Mouse (Mus musculus) megakaryocyte, adult 5-6 weeks (primary cell): ENCODE data around the gene Tmem196. TPM values are rescaled to one million over a fixed set of nuclear protein-coding genes. Genes with fewer than 3 reads are reported as not detected.

Source experiments
- ATAC-seq: 2 replicates; pipeline ENCODE4 v1.8.0; 2016; ENCODE audit warnings: mild to moderate bottlenecking, inconsistent platforms; ENCODE audit not compliant: poor library complexity, severe bottlenecking
- total RNA-seq, 2 experiments: library from RNA; stranded (forward) in 1 of 2; stranded (reverse) in 1 of 2; fragments of 153-499, 151-499 nt in 1 of 2; fragments of 221-1000, 200-1000 nt in 1 of 2; gene quantifications; 2 replicates each; pipeline versions ENCODE4 v1.2.3 to v1.2.4; 2015 to 2017

The Tmem196 gene
- total RNA-seq (2015) (not detected in 2 replicates), total RNA-seq (2017) (not detected in 2 replicates)

DNA sequence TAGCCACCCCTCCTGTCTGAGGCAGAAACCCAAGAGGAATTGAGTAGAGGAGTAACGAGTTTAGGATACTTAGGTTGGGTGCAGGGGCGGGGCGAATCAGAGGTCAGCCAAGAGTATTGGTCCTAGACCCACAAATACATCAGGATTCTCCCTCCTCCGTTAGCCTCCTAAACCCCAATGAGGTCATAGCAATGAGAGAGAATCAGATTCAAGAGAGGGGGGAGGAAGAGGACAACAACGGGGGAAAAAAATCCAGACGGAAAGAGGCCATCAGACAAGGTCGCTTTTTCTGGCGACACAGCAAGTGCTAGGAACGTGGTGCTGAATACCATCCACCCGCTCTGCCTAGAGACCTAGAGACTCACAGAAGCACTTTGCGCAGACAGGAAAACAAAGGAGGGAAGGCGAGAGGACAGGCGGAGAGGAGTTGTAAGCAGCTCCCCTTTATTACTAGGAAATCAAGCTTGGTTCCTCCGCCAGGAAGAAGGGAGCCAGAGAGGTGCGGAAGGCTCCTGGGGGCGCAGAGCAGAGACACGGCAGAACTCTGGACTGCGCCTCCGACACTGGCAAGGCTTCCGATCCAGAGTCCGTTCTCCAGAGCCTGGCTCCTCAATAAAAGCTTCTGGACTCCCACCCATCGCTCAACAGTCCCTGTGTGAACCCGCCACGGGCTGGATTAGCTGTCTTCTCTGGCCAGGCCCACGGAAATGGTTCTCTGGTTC lies at the start of gene Tmem196:
Gene Tmem196 (plus strand): TSS at position 234 of the 722 bp plus-strand sequence.
- no peak for ATAC-seq

- ATAC-seq, result no peak
Observed at GRCm38 (mm10) chr12:119946311-119946692, 680 bp downstream of the Tmem196 start.

DNA sequence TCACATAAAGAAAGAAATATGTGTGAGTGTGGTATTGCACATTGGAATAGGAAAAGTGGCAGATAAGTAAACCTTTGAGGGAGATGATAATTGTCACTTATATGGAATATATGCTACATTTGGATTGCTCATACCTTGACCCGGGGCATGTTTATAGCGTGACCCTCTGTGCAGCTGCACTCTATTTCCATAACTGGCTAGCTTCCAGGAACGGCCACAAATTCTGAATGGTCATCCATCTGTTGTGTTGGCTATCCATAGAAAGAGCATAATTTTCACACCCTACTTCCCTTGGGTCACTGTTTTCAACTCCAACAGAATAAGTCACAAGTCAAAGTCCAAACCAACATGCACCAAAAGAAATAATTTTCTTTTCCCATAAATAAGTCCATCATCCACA lies 11.4 kb downstream of the Tmem196 start:
- ATAC-seq, result no peak

GRCm38 (mm10) chr12:119960730-119961129 lies 15.1 kb downstream of the Tmem196 start:
- no peak for ATAC-seq

DNA sequence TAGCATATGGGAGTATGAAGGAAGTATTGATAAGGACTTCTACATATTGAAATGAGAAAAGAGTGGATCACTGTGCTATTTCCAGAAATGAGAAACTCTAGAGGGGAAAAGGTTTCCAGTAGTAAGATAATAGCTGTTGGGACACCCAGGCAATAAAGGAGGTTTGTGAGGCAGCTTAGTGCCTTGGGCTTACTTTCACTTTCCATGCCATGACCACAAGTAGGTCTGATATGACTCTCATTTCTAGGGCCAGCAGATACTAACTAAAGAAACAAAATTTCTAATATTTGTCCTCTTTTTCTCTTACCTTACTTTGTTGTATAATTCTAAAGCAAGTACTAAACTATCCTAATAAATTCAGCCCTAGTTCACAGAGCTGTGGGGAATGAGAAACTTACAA lies 19.8 kb downstream of the Tmem196 start:
- no peak for ATAC-seq

GRCm38 (mm10) chr12:119970068-119970467 lies 24.4 kb downstream of the Tmem196 start:
- no peak for ATAC-seq

DNA sequence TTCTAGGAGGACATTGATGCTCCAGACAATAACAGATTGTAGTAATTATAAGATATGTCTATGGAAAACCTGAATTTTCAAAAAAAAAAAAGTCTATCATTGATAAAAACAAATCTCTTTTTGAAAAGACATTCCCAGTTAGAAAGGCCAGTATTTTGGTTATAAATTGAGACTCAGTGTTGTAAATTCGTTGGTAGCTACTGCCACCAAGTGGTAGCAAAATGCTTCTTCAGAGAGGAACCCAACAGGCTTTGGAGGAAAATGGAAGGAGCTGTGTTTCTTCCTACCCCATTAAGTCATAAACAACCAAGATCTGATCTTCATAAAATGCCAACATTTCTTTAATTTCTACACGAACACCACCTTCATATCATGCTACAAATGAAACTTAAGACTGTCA lies 36.1 kb downstream of the Tmem196 start:
- peak; percentile 60; the same call in 1 of the 2 replicates for ATAC-seq

DNA sequence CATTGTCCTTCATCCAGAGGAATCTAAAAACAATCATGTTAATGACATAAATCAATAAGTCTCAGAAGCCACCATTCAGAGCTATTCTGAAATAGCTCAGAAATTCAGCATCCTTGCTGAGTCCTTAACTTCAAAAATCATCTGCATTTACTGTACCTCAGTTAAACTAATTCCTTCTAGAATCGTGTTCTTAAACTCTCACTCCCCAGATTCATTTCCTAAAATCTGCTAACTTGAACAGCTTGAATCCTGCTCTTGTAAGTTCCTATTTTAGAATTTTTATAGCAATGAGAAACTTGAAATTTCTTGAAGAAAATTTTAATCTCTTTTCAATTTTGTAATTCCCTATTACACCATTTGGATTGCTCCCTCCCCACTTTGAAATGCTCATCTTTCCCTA lies 52.6 kb downstream of the Tmem196 start:
- no peak for ATAC-seq

- ATAC-seq, result no peak
Observed at GRCm38 (mm10) chr12:120004280-120004679, 58.7 kb downstream of the Tmem196 start.

- no peak for ATAC-seq
Observed at GRCm38 (mm10) chr12:120014768-120015167, 69.1 kb downstream of the Tmem196 start.

DNA sequence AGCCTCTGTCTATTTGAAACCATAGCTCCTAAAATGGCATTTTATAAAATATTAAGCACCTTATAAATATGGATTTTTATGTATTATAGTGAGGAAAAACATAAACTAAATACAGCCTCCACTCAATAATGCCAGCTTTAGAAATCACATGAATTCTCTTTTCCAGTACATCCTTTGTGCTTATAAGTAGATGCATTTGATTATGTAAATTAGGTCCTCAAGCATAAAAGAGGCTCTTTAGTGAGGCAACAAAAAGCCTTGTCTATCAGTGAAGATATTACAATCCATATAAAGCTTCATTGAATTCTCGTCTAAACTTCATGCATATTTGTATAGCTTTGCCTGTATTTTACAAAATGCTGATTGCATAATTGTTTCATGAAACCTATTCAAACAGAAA lies 69.6 kb downstream of the Tmem196 start:
- ATAC-seq, result no peak

GRCm38 (mm10) chr12:120028089-120028959 lies 82.7 kb downstream of the Tmem196 start:
- ATAC-seq, result peak; percentile 82
